Mouse (Mus musculus): ENCODE measurements around the gene Srsf10.

DNA sequence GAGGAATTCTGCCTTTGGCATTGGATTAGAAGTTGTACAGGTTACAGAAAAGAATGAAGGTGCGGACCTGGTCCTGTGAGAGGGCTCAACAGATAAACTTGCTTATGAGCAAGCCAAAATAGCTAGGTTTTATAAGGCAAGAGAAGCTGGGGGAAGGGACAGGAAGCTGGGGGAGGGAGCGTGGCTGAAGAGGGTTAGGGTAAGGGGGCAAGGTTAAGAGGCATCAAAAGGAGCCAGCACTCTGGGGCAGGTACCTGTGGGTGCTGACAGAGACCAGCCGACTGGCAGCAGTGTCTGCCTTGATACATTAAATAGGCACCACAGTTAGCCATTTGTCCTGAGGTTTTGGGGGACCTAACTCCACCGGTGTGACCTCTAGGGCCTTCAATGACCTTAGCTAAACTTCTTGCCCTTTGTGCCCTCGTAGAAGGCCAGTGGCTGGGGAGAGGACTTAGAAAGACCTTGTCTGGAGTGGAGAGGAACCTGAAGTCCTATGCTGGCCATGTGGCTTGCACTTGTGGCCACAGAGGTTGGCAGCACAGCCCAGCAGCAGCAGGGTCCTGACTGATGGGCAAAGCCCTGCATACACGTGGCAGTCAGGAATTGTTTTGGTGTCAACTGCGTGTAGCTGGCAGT, 28.5 kb downstream of the Srsf10 start:
- TF ChIP-seq POLR2A (IDR thresholded peaks at IDR 0.05; ENCODE audit: control insufficient read depth, low read depth, low read length) (no peak), CTCF (IDR thresholded peaks at IDR 0.05; ENCODE audit: control insufficient read depth, insufficient read depth, insufficient replicate concordance, low read depth, low read length) (no peak)

Data from testis, adult 2 months (tissue).